Mouse (Mus musculus): ENCODE data around the gene Etfbkmt.
"Not testable (repeated sequence)": the region's sequence is repeated elsewhere in the genome, so short reads cannot be mapped to it uniquely, and the experiment has no call there.

Gene Etfbkmt

DNA sequence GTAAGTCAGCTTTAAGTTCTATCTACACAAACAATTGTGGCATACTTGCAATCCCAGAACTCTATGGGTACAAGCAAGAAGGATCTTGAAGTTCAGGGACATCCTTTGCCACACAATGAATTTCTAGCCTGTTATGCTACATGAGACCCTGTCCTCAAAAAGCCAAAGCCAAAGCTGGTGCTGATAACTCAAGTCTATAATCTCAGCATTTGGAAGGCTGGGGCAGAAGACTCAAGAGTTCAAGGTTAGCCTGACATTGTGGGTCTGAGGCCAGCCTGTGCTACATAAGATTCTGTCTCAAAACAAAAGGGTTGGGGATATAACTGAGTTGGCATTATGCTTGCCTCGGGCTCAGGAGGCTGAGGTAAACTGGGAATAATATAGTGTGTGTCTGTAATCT is 47.7 kb downstream of the Etfbkmt start:
- no peak for DNase-seq

DNA sequence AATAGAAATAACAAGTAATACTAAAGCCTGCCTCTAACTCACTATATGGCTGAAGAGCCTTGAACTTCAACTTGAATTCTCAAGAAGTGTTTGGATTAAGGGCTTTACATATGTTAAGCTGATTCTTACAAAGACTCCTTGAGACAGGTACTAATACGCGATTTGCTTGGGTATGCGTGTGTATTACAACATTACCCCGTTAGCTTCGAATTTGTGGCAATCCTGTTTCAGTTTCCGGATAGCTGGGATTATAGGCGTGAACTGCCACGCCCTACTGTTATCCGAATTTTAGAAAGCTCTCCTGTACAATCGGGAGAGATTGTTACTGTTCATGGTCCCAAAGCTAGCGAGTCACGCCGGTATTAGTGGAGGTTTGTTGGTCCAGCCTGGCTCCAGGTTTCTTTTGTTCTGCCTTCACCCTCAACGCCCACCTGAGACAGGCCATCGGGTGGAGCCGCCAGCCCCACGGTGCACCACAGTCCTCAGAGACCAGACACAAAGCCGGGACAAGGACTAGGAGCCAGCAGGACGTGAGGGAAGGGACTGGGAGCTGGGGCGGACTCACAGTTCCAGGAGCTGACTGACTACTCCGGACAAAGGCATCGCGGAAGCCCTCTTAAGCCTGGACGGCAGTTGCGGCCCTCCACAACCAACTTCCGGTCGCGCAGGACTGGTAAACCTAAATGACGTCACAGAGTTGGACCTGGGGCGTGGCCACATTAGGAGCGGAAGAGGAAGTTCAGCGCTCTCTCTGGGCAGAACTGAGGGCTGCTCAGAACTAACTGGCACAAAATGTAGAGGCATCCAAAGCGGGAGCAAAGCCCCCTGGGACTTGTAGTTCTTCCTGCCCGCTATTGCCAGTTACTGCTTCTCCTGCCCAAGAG is 48.6 kb downstream of the Etfbkmt start, which contains the start of gene Amn1:
Amn1 (minus strand) TSS at position 672 of the 884 bp plus-strand sequence.
- peak; percentile 92 for DNase-seq

DNA sequence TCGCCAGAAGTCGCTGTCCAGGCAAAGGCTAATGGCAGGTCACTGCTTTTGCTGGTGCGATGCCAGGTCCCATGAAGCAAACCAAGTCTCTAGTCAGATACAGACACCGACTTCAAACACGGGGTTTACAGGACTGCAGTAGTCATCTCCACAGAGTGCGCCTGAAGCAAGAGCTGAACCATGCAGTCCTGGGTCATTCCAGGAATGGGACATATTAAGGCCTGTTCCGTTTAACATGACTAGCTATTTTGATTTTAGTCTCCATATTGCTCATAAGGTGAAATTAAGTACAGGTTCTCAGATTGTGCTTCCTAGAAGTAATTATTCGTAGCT is 49.2 kb downstream of the Etfbkmt start:
- DNase-seq: no peak

DNA sequence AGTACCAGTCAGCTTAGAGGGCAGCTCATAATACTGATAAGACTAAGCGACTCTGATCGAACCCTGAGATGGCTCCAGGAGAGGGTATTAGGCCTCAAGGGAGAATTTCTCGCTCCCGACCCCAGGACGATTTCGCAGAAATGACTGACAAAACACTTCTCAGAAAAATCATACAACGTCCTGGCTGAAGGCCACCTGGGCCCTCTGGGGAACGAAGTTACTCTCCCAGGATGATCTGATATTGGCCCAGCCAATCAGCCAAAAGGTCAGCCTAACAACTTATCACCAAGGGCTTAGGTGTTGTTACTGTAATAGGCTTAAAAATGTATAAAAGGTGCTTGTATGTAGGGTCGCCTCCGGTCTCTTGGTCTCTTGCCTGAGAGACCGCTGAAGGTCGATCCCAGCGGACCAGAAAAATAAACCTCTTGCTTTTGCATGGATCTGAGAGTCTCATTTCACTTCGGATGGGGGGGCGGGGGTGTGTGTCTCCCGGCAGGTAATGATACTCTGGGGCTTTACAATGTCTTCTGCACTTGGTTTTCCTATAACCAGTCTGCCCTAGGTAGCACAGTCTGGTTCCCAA is 49.8 kb downstream of the Etfbkmt start:
- DNase-seq: peak; percentile 8

DNA sequence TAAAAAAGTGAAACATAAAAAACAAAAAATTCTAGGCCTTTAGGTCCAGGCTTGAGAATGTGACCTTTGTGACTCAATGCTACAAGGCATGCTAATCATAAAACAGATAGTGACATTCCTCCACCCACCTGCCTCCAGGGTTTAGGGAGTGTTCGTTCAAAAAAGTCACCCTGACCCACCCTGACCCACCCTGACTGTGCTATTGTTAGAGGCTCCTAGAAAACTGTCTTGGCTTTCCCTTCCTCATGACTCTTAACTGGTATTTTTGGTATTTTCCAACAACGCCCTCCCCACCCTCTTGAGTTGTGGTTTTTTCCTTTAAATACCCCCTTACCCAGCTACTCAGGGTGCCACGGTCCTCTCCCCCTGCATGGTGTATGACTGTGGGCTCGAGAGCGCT is 52.3 kb downstream of the Etfbkmt start:
- not testable (repeated sequence) for DNase-seq

DNA sequence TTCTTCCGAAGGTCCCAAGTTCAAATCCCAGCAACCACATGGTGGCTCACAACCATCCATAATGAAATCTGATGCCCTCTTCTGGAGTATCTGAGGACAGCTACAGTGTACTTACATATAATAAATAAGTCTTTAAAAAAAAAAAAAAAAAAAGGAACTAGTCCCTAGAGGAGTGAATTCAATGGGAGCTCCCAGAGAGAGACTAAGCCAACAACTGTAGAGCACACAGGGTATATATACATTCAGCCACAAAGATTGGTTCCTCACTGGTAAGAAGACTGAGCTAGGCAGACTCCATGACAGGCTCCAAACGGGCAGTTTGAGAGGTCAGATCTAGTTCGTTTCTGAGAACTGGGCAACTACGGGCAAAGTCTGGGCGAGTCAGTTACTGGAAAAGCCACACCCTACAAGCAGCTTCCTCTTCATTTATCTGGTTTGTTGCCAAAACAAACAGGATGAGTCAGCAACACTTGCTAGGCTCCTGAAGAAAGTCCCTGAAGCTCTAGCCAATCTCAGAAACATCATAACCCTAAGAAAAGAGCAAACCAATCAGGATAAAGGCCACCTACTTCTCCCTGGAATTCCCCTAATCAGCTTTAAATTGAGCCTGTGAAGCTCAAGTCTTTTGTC is 53.7 kb downstream of the Etfbkmt start:
- no peak for DNase-seq

DNA sequence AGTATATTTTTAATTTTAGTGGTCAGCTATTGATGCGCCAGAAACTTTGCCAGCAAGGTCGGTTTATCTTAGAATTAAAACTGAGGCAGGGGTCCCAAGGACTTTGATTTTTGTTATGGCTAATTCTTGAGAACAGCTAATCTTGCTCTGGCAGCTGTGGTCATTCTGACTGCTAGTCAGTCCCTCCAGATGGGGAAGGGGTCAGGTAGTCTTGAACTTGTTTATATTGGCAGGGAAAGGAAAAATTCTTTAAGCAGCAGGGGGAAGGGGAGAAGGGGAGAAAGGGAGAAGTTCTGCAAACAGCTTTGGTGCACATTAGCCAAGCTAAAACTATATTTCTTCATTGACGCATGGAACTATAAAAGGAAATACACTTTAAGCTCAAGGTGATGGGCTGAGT is 57.5 kb downstream of the Etfbkmt start:
- DNase-seq: no peak

DNA sequence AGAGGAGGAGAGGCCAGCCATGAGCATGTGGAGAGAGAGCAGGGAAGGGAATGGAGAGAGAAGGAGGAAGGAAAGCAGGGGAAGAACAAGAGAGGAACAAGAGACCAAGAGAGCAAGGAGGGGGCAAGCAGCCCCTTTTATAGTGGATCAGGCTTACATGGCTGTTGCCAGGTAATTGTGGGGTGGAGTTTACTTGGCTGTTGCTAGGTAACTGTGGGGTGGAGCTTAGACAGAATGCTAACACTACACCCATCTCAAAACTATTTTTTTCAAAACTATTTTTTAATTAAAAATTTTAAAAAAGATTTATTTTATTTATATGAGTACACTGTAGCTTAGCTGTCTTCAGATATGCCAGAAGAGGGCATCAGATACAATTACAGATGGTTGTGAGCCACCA is 58.9 kb downstream of the Etfbkmt start:
- no peak for DNase-seq

Data from right cerebral cortex, postnatal 14 days (tissue).